Mouse (Mus musculus) layer of hippocampus, postnatal 14 days (tissue): ENCODE measurements around the gene Znrf1. TPM values are rescaled to one million over a fixed set of nuclear protein-coding genes. Genes with fewer than 3 reads are reported as not detected.

ENCODE experiments used
- DNase-seq, 2 experiments: peaks; one replicate each; pipeline ENCODE4 v3.0.0; 2021 to 2022; ENCODE audit warnings: low spot score in 2 of 2, mixed read lengths in 1 of 2
- total RNA-seq, 2 experiments: library from RNA; stranded (reverse); gene quantifications; 2 replicates each; pipeline ENCODE4 v1.2.3; 2021

Gene Znrf1
- total RNA-seq, 2 experiments from 2014 or later = 116 to 123 TPM

DNA sequence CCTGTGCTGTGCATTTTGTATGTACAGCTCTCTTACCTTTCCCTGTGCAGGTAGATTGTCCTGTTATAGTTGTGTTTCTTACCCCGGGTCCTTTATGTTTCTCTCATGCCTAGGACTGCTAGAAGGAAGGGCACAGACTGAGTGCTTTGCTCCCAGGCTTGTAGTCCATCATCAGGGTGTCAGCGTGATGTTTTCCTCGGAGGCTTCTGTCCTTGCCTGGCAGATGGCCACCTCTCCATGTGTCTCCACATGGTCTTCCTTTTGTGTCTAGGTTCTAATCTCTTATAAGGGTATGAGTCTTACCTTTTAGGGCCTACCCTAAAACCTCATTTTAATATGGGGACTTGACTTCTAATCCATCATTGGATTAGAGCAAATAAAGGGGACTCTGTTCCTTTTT is 31.7 kb downstream of the Znrf1 start:
- no peak for DNase-seq

DNA sequence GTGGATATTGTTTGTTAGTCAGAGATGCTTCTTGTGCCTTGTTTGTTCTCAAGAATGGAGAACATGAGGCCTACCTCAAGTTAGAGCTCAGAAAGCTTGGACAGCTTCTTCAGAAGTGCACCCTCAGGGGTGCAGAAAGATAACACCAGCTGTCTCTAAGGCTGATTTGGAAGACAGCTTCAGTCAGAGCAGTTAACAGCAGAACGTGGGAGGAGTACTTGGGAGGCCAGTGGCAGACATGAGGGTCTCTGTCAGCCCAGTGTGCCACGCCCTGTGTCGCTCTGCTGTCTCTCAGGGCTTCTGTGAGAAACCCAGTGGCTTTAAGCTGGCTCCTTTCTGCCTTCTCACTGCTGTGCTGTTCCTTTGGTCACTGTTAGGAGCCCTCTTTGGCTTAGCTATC is 32.1 kb downstream of the Znrf1 start:
- DNase-seq = no peak

- DNase-seq = no peak
Observed at GRCm38 (mm10) chr8:111569926-111570325, 34.0 kb downstream of the Znrf1 start.

GRCm38 (mm10) chr8:111570432-111570831 is 34.5 kb downstream of the Znrf1 start:
- DNase-seq = no peak

GRCm38 (mm10) chr8:111571661-111572060 is 35.8 kb downstream of the Znrf1 start:
- no peak for DNase-seq

DNA sequence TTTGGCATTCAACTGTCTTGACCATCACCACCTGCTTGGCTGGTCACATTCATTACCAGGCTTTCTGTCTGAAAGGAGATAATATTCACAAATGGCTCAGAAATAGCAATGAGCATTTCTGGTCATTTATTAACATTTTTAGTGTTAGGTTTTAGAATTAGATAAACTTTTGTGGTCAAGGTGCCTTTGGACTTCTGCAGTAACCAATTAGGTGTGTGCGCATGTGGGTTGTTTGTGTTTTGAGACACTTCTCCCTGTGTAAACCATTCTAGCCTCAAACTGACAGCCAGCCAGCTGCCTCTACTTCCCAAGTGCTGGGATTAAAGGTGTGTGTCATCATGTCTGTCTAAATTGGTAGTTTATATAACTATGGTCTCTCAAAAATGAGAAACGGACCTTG is 36.5 kb downstream of the Znrf1 start:
- no peak for DNase-seq

GRCm38 (mm10) chr8:111573583-111573982 is 37.7 kb downstream of the Znrf1 start:
- no peak for DNase-seq

DNA sequence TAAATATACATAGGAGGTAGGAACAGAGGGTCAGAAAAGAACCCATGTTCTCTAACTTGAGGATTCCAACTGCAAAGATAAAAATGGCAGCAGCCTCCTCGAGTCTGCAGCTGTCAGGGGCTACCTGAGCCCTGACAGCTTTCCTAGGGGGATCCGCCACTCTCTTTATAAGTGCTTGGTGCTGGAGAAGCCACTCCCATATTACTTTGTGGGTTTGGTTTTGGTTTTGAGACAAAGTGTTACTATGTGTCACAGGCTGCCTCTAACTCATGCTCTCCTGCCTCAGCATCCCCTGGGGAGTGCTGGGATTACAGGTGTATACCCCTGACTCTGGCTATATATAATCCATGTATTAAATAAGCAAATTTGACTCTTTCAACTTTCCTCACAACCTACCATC is 38.1 kb downstream of the Znrf1 start:
- no peak for DNase-seq

GRCm38 (mm10) chr8:111575492-111575891 is 39.6 kb downstream of the Znrf1 start:
- DNase-seq = no peak

DNA sequence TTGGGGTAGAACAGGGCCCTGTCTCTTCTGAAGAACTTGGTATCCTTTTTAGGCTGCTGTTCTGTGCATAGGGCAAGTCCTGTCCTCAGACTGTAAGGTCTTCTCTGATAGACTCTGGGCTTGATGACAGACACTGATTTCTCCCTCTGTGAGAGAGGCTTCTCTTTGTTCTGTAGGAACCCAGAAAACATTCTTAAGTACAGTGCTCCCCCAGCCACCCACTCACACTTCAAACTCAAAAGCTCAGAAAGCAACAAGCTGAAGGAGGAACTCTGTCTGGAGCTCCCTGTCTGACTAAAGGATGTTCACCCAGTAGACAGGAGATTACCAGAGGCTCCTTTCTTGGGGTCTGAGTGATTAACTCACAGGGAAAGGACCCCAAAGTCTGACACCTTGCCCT is 40.6 kb downstream of the Znrf1 start:
- no peak for DNase-seq

GRCm38 (mm10) chr8:111577880-111578533 is 42.1 kb downstream of the Znrf1 start:
- DNase-seq = no peak

- no peak for DNase-seq
Observed at GRCm38 (mm10) chr8:111579318-111579717, 43.4 kb downstream of the Znrf1 start.

DNA sequence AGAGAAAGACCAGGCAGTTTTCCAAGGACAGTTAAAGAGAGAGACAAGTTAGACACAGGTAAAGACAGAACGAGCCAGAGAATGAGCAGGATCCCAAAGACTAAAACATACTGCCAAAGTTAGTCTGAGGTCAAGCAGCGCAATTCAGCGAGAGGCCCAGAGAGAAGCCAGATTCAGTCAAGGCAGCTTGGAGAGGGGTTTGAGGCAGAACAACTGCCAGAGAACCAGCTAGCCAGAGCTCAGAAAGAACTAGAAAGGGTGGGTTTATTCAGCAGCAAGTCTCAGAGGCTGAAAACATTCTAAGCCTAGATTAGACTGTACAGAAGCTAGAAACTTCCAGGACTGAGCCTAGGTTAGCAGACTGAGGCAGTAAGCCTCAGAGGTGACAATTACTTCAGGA is 44.4 kb downstream of the Znrf1 start:
- DNase-seq = no peak

GRCm38 (mm10) chr8:111582386-111582785 is 46.5 kb downstream of the Znrf1 start:
- peak in 1 of 2 experiments; percentile 44 for DNase-seq

GRCm38 (mm10) chr8:111584946-111585345 is 49.0 kb downstream of the Znrf1 start:
- DNase-seq = no peak

GRCm38 (mm10) chr8:111587545-111588094 is 51.7 kb downstream of the Znrf1 start:
- no peak for DNase-seq

- no peak for DNase-seq
Observed at GRCm38 (mm10) chr8:111588336-111588735, 52.4 kb downstream of the Znrf1 start.

GRCm38 (mm10) chr8:111590214-111590613 is 54.3 kb downstream of the Znrf1 start:
- no peak for DNase-seq

DNA sequence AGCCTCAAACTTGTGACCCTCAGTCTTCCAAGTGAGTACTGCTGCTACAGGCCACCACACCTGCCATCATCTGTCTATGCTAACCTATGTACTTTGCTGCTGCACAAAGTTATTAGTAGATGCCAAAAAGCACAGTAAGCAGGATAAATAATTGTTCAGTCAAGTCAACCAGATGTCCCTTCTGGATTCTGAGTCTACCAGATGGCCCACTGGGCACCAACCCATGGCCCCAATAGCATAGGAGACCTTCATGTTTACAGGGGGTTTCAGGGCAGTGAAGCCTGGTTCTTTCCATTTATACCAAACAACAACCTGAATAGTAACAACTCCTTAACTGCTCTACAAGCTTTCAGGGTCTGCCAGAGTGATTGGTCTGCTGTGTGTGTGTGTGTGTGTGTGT is 55.3 kb downstream of the Znrf1 start:
- no peak for DNase-seq

DNA sequence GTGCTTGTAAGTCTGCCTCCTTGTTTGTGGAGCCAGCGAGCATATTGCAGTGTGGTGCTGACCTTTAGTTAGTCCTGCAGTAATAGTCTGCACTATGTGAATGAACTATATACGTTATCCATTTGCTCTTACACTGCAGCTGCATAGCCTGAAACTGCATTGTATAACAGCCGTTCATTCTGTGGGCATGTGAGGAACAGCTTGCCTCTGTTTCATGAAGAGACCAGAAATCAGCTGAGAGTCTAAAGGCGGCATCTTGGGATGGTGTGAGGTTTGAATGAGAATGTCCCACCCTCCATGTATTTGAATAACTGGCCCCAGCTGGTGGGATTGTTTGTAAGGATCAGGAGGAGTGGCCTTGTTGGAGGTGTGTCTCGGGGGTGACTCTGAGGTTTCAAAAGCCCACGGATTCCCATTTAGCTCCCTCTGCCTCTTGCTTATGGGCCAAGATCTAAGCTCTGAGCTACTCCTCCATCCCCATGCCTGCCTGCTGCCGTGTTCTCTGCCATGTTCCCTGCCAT is 56.6 kb downstream of the Znrf1 start:
- no peak for DNase-seq

DNA sequence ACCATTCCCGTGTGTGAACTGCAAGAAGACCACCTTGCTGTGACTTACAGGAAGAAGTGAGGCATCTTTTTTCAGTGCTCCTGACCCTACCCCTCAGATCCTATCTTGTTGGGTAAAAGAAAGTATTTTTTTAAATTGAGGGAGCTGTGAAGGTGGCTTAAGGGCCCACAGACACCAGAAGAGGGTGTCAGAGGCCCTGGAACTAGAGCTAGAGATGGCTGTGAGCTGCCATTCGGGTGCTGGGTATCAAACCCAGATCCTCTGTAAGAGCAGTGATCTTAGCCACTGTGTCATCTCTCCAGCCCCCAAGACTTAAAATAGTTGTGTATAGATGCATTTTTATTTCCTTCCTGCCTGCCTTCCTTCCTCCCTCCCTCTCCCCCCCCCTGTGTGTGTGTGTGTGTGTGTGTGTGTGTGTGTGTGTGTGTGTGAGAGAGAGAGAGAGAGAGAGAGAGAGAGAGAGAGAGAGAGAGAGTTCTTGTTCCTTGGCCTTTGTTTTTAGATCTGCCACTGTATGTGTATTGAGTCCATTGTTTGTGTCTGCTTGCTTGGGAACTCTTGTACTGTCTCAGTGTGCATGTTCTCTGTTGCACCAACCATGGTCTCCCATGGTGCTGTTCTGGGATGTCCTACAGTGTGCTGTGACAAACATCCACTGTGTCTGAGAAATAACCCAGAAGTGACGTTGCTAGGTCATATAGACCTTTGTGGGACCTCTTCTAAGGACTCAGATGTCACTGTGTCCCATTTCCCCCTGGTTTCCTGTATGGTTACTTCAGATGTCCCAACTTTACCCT is 58.3 kb downstream of the Znrf1 start:
- no peak for DNase-seq

GRCm38 (mm10) chr8:111594951-111595350 is 59.1 kb downstream of the Znrf1 start:
- no peak for DNase-seq
